Mouse (Mus musculus): ENCODE measurements around the gene Shld2.

- no peak for TF ChIP-seq MAX (IDR thresholded peaks at IDR 0.05; ENCODE audit: low read depth)
- TF ChIP-seq POLR2A (IDR thresholded peaks at IDR 0.05; ENCODE audit: insufficient read length, low read depth) = no peak
- TF ChIP-seq MYOD1 (IDR thresholded peaks at IDR 0.05; ENCODE audit: control insufficient read depth in 1 of 3, insufficient read length in 2 of 3, low read depth in 2 of 3) = no peak
- TF ChIP-seq USF1 (IDR thresholded peaks at IDR 0.05; ENCODE audit: low read depth) = no peak
- no peak for TF ChIP-seq TCF12 (IDR thresholded peaks at IDR 0.05; ENCODE audit: insufficient read depth, poor library complexity, severe bottlenecking)
- no peak for TF ChIP-seq POLR2AphosphoS2 (IDR thresholded peaks at IDR 0.05; ENCODE audit: insufficient read length, low read depth)
Measured at GRCm38 (mm10) chr14:34281736-34282269, 28.5 kb downstream of the Shld2 start.
